Mouse (Mus musculus) megakaryocyte, embryonic 14.5 days (primary cell): Measurements from ENCODE around the gene Dpy19l3.

ENCODE experiments used
- FLI1 ChIP-seq: IDR thresholded peaks from 2 replicates; pipeline ENCODE4 v1.6.1; 2012; ENCODE audit warnings: low read length, inconsistent platforms, mixed read lengths
- GATA1 ChIP-seq: IDR thresholded peaks from 3 replicates; pipeline ENCODE4 v1.6.1; 2012; ENCODE audit warnings: mixed read lengths, low read length, inconsistent platforms, borderline replicate concordance

DNA sequence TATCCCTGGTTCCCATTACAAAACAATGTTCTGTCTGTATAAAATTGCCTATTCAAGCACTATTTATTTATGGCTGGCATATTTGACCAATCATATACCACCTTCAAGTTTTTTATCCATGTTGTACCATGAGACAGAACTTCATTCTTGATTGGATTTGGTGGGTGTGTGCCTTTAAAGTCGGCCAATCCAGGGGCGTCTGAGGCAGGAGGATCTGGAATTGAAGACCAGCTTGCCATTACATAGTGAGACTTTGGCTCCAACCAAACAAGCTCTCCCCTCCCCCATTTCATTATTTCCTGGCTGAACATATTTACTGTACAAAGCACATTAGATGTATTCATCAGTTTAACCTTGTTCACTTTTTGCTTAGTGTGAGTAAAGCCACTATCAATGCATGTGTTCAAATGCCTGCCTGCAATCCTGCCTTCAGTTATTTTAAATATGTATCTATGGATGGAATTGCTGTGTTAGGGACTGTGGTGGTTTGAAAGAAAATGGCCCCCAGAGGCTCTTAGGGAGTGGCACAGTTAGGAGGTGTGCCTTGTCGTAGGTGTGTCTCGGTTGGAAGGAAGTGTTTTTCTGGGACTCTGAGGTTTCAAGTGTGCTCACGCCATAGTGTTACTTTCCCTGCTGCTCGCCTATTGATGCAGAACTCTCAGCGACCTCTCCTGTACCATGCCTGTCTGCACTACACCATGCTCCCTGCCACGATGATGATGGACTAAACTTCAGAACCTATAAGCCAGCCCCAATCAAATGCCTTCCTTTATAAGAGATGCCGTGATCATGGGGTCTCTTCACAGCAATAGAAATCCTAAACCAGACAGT, 105.8 kb downstream of the Dpy19l3 start:
- TF ChIP-seq GATA1 (no peak), FLI1 (no peak)
